Mouse (Mus musculus) spleen, adult 2 months (tissue): ENCODE measurements around the gene Orm3.

ENCODE experiments used
- CTCF ChIP-seq: fragments of 200-500 bp; IDR thresholded peaks from 2 replicates; pipeline ENCODE4 v1.5.1; 2011; ENCODE audit warnings: mild to moderate bottlenecking, inconsistent platforms; ENCODE audit not compliant: insufficient read depth, insufficient read length, insufficient replicate concordance; ENCODE audit errors: extremely low read depth
- POLR2A ChIP-seq: fragments of 200-500 bp; IDR thresholded peaks from 2 replicates; pipeline ENCODE4 v1.6.1; 2011; ENCODE audit warnings: low read depth, low read length, inconsistent platforms

- TF ChIP-seq POLR2A (no peak), CTCF (no peak)
These were observed 33.3 kb downstream of the Orm3 start for GRCm38 (mm10) chr4:63389121-63389886.
